Mouse (Mus musculus): ENCODE measurements around the gene Cacna2d3. TPM values are rescaled to one million over a fixed set of nuclear protein-coding genes. Genes with fewer than 3 reads are reported as not detected.

Gene Cacna2d3
- total RNA-seq, 2 experiments from 2014 or later: 0.08 TPM; not detected in 1

- no peak for ATAC-seq (replicated peaks; ENCODE audit: low FRiP score, poor library complexity, severe bottlenecking)
Measured at GRCm38 (mm10) chr14:28892530-28892929, 829.1 kb downstream of the Cacna2d3 start.

GRCm38 (mm10) chr14:28887373-28887772, 834.3 kb downstream of the Cacna2d3 start:
- no peak for ATAC-seq (replicated peaks; ENCODE audit: low FRiP score, poor library complexity, severe bottlenecking)

- no peak for ATAC-seq (replicated peaks; ENCODE audit: low FRiP score, poor library complexity, severe bottlenecking)
Measured at GRCm38 (mm10) chr14:28886661-28887060, 835.0 kb downstream of the Cacna2d3 start.

- ATAC-seq (replicated peaks; ENCODE audit: low FRiP score, poor library complexity, severe bottlenecking): no peak
Measured at GRCm38 (mm10) chr14:28870983-28871382, 850.7 kb downstream of the Cacna2d3 start.

GRCm38 (mm10) chr14:28870382-28870781, 851.3 kb downstream of the Cacna2d3 start:
- ATAC-seq (replicated peaks; ENCODE audit: low FRiP score, poor library complexity, severe bottlenecking): no peak

GRCm38 (mm10) chr14:28864925-28865324, 856.7 kb downstream of the Cacna2d3 start:
- no peak for ATAC-seq (replicated peaks; ENCODE audit: low FRiP score, poor library complexity, severe bottlenecking)

GRCm38 (mm10) chr14:28861142-28861541, 860.5 kb downstream of the Cacna2d3 start:
- ATAC-seq (replicated peaks; ENCODE audit: low FRiP score, poor library complexity, severe bottlenecking): no peak

Other genes with a start within 250 kb of the Cacna2d3 start
- 42.9 and 44.4 TPM in 2 replicates for gene Selenok, start 246.4 kb upstream of the Cacna2d3 start, total RNA-seq (2015; ENCODE audit: low replicate concordance)
- 66.3 and 108 TPM in 2 replicates for gene Selenok, start 246.4 kb upstream of the Cacna2d3 start, total RNA-seq (2017; ENCODE audit: low replicate concordance)

All from erythroid progenitor cell, adult 5-6 weeks (primary cell).